Mouse (Mus musculus): ENCODE measurements around the gene Gm9837. TPM values are rescaled to one million over a fixed set of nuclear protein-coding genes. Genes with fewer than 3 reads are reported as not detected.

Gene Gm9837
- polyA plus RNA-seq, 1 experiment = not detected

DNA sequence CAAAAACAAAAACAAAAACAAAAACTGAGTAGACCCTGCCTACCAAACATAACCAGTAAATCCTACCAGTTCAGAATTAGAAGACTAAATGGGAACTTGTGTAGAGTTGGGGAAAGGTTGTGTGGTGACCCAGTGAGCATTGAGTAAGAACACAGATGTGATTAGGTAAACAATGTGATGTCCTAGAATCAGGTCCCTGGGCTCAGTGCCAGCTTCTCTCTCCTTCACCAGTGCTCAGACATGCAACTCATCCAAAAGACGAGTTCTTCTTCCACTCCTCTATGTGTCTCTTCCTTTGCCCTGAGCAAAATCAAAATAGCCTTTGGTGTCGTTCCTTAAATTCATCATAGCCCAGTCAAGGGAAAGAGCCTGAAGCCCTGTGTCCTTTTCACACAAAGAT is 45.5 kb downstream of the Gm9837 start:
- peaks cover 11% of the 10 kb centered on the region for H3K4me1 ChIP-seq (ENCODE audit: control insufficient read depth)
- no peaks in the 10 kb centered on the region for H3K27me3 ChIP-seq (ENCODE audit: control insufficient read depth)
- TF ChIP-seq TAL1 (IDR thresholded peaks at IDR 0.05; ENCODE audit: low read length) (no peak), GATA1 (IDR thresholded peaks at IDR 0.05; ENCODE audit: low read length) (no peak)
- peaks cover 47% of the 10 kb centered on the region for H3K36me3 ChIP-seq (ENCODE audit: control insufficient read depth)
- H3K9me3 ChIP-seq (ENCODE audit: control insufficient read depth, low read length) = no peaks in the 10 kb centered on the region
- no peak overlapping the region for H3K4me3 ChIP-seq (replicated peaks)

DNA sequence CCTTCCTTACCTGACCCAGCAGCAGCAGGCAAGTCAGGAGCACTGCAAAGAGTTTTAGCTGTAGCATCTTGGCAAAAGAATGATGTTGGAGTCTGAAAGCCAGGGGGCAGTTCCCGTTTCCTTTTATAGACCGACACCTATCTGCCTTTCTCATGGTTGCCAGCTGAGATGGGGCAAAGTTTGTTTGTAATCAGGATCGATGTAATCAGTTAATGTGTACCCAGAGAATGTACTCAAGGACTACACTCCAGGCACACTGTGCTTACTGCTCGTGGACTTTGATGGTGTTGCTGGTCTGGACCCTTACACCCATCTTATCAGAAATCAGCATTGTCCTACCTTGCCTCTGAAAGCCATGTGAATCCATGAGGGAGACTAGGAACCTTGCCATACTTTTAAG is 47.2 kb downstream of the Gm9837 start, which contains the start of gene Leap2:
Gene Leap2, minus strand, starts transcription at position 135 of the 400 bp plus-strand sequence.
- no peak for TF ChIP-seq GATA1 (IDR thresholded peaks at IDR 0.05; ENCODE audit: low read length)
- no peak for TF ChIP-seq TAL1 (IDR thresholded peaks at IDR 0.05; ENCODE audit: low read length)
- H3K9me3 ChIP-seq (ENCODE audit: control insufficient read depth, low read length) = no peaks in the 10 kb centered on the region
- peak within 1 kb of the TSS; percentile 35 for H3K4me3 ChIP-seq (replicated peaks)
- peaks cover 46% of the 10 kb centered on the region for H3K36me3 ChIP-seq (ENCODE audit: control insufficient read depth)
- H3K4me1 ChIP-seq (ENCODE audit: control insufficient read depth) = no peaks in the 10 kb centered on the region; the same call in 1 of the 2 replicates
- no peaks in the 10 kb centered on the region for H3K27me3 ChIP-seq (ENCODE audit: control insufficient read depth)

Other genes with a start within 250 kb of the Gm9837 start
- gene Hspa4, start 170.0 kb downstream of the Gm9837 start, polyA plus RNA-seq (2012) = 0.89 and 0.97 TPM in 2 replicates
- 0.04 and 0.09 TPM in 2 replicates for gene Zcchc10, start 145.8 kb downstream of the Gm9837 start, polyA plus RNA-seq (2012)
- 0.03 and 0.13 TPM in 2 replicates for gene Aff4, start 119.6 kb downstream of the Gm9837 start, polyA plus RNA-seq (2012)
- not detected in 2 replicates for gene Leap2, start 47.3 kb downstream of the Gm9837 start, polyA plus RNA-seq (2012)
- gene Uqcrq, start 39.6 kb downstream of the Gm9837 start, polyA plus RNA-seq (2012) = 27.5 and 33.3 TPM in 2 replicates
- not detected in 2 replicates for gene Gdf9, start 39.5 kb downstream of the Gm9837 start, polyA plus RNA-seq (2012)
- gene Gm10447, start 13.4 kb downstream of the Gm9837 start, polyA plus RNA-seq (2012) = not detected in 2 replicates
- gene Shroom1, start 13.3 kb downstream of the Gm9837 start, polyA plus RNA-seq (2012) = not detected in 2 replicates
- not detected in 2 replicates for gene Gm9945, start 9.7 kb upstream of the Gm9837 start, polyA plus RNA-seq (2012)
- 9.4 and 11.2 TPM in 2 replicates for gene Sowaha, start 9.8 kb upstream of the Gm9837 start, polyA plus RNA-seq (2012)
- gene Sept8, start 48.8 kb upstream of the Gm9837 start, polyA plus RNA-seq (2012) = 7.5 and 7.8 TPM in 2 replicates
- gene Kif3a, start 96.9 kb upstream of the Gm9837 start, polyA plus RNA-seq (2012) = 0.31 and 0.37 TPM in 2 replicates
- gene Il4, start 148.2 kb upstream of the Gm9837 start, polyA plus RNA-seq (2012) = not detected in 2 replicates
- gene Il13, start 164.2 kb upstream of the Gm9837 start, polyA plus RNA-seq (2012) = 0.07 TPM in 1 of 2 replicates, not detected in the other
- gene Rad50, start 236.8 kb upstream of the Gm9837 start, polyA plus RNA-seq (2012) = 0.41 and 0.46 TPM in 2 replicates

Data from erythroblast, embryonic 14.5 days (primary cell).